Mouse (Mus musculus) sigmoid colon, adult 10 weeks (tissue): ENCODE data around the gene Ccdc74a. TPM values are rescaled to one million over a fixed set of nuclear protein-coding genes. Genes with fewer than 3 reads are reported as not detected.

ENCODE experiments used
- polyA plus RNA-seq: library from polyadenylated mRNA; stranded (reverse); fragments of 350-450 nt; fragmentation: Illumina TruSeq; extraction: RNeasy Lipid Tissue Mini Kit (QIAGEN cat#74804); gene quantifications from one replicate; pipeline ENCODE4 v1.2.3, GENCODE M21; 2014; ENCODE audit warnings: low read depth, low replicate concordance

The Ccdc74a gene
- 0.85 TPM for polyA plus RNA-seq

GRCm38 (mm10) chr16:17646310-17647114, at the start of gene Ccdc74a:
Gene Ccdc74a, plus strand, starts transcription at chr16:17646470.

GRCm38 (mm10) chr16:17619198-17620105, 26.8 kb upstream of the Ccdc74a start, which contains the start of gene Smpd4:
Gene Smpd4, plus strand, starts transcription at chr16:17619354.

Other genes starting within 250 kb of the Ccdc74a start
- gene Snap29, start 240.5 kb upstream of the Ccdc74a start, polyA plus RNA-seq, result 81.2 TPM
- 17.7 TPM for gene Pi4ka, start 240.2 kb upstream of the Ccdc74a start, polyA plus RNA-seq
- 28.2 TPM for gene Crkl, start 194.5 kb upstream of the Ccdc74a start, polyA plus RNA-seq
- 0.38 TPM for gene Aifm3, start 156.9 kb upstream of the Ccdc74a start, polyA plus RNA-seq
- 17.8 TPM for gene Lztr1, start 137.8 kb upstream of the Ccdc74a start, polyA plus RNA-seq
- gene Thap7, start 115.3 kb upstream of the Ccdc74a start, polyA plus RNA-seq, result 1.3 TPM
- gene Lrrc74b, start 85.2 kb upstream of the Ccdc74a start, polyA plus RNA-seq, result 0.32 TPM
- gene P2rx6, start 84.6 kb upstream of the Ccdc74a start, polyA plus RNA-seq, result 0.28 TPM
- 0.32 TPM for gene Slc7a4, start 63.3 kb upstream of the Ccdc74a start, polyA plus RNA-seq
- gene Smpd4, start 27.1 kb upstream of the Ccdc74a start, polyA plus RNA-seq, result 15.8 TPM
- 13.7 TPM for gene Med15, start 86.4 kb downstream of the Ccdc74a start, polyA plus RNA-seq
- 10.7 TPM for gene Klhl22, start 113.1 kb downstream of the Ccdc74a start, polyA plus RNA-seq
- gene Scarf2, start 150.8 kb downstream of the Ccdc74a start, polyA plus RNA-seq, result not detected
- gene B830017H08Rik, start 186.7 kb downstream of the Ccdc74a start, polyA plus RNA-seq, result not detected
- gene Car15, start 191.9 kb downstream of the Ccdc74a start, polyA plus RNA-seq, result 1.1 TPM
- not detected for gene Gm20518, start 245.2 kb downstream of the Ccdc74a start, polyA plus RNA-seq
- not detected for gene Tssk1, start 247.8 kb downstream of the Ccdc74a start, polyA plus RNA-seq